Mouse (Mus musculus) stomach, postnatal 0 days (tissue): ENCODE results near the gene Hdac5. TPM values are rescaled to one million over a fixed set of nuclear protein-coding genes. Genes with fewer than 3 reads are reported as not detected.

Experiments used
- ATAC-seq: fragments of 200-750 bp; cut with Nextera tagmentation; 2 replicates; pipeline ENCODE4 v1.8.0; 2017; ENCODE audit not compliant: low FRiP score, low TSS enrichment
- DNase-seq: peaks from one replicate; pipeline ENCODE4 v3.0.0-alpha.2; 2016; ENCODE audit warnings: low spot score
- H3K27ac ChIP-seq: fragments of 300-500 bp; sonication (generic); replicated peaks from 2 replicates; pipeline ENCODE4 v1.5.1; 2014; ENCODE audit warnings: mild to moderate bottlenecking, control low read depth
- H3K27me3 ChIP-seq: fragments of 300-500 bp; sonication (generic); 2 replicates; pipeline ENCODE4 v1.6.1; 2014; ENCODE audit warnings: low read length; ENCODE audit not compliant: control insufficient read depth, insufficient read depth
- H3K36me3 ChIP-seq: fragments of 300-500 bp; sonication (generic); 2 replicates; pipeline ENCODE4 v1.6.1; 2014; ENCODE audit warnings: low read length, mixed read lengths; ENCODE audit not compliant: control insufficient read depth, insufficient read depth
- H3K4me1 ChIP-seq: fragments of 300-500 bp; sonication (generic); replicated peaks from 2 replicates; pipeline ENCODE4 v1.6.1; 2014; ENCODE audit warnings: antibody characterized with exemption; ENCODE audit not compliant: control insufficient read depth, insufficient read depth
- H3K4me2 ChIP-seq: fragments of 300-500 bp; sonication (generic); replicated peaks from 2 replicates; pipeline ENCODE4 v1.6.1; 2014; ENCODE audit warnings: low read depth, mild to moderate bottlenecking, control low read depth, moderate library complexity
- H3K4me3 ChIP-seq: fragments of 300-500 bp; sonication (generic); 2 replicates; pipeline ENCODE4 v1.5.1; 2014; ENCODE audit warnings: low read depth, low read length, control low read depth
- H3K9ac ChIP-seq: fragments of 300-500 bp; sonication (generic); 2 replicates; pipeline ENCODE4 v1.6.1; 2014; ENCODE audit warnings: mild to moderate bottlenecking, low read length, control low read depth, mixed read lengths
- H3K9me3 ChIP-seq: fragments of 300-500 bp; sonication (generic); 2 replicates; pipeline ENCODE4 v1.6.1; 2016; ENCODE audit warnings: low read length; ENCODE audit not compliant: control insufficient read depth
- CTCF ChIP-seq: IDR thresholded peaks from 2 replicates; pipeline ENCODE4 v1.5.1; 2016; ENCODE audit warnings: antibody characterized with exemption, low read depth, mild to moderate bottlenecking, moderate library complexity
- EP300 ChIP-seq: optimal IDR thresholded peaks from 2 replicates; pipeline ENCODE3; 2016; ENCODE audit warnings: antibody characterized with exemption
- WGBS: fragments of 180-500 bp; shearing (Covaris S2); extraction: QIAGEN DNeasy Blood & Tissue Kit; methylation state at CpG from one replicate; pipeline ENCODE4 v1.1.7; 2014; 5-methylcytosine and 5-hydroxymethylcytosine counted together
- polyA plus RNA-seq: library from polyadenylated mRNA; unstranded; fragments of >200 nt; fragmentation: Nextera tagmentation; extraction: Ambion mirVana; gene quantifications from 2 replicates; pipeline ENCODE4 v1.2.1, GENCODE M21; 2015

Hdac5 gene
- polyA plus RNA-seq, 1 experiment from 2014 or later, result 33.8 TPM

- H3K27ac ChIP-seq, result no peak overlapping the region
- no peaks in the 10 kb centered on the region for H3K27me3 ChIP-seq
- H3K4me1 ChIP-seq, result no peaks in the 10 kb centered on the region
- H3K4me3 ChIP-seq, result no peak overlapping the region
- ATAC-seq (peak; percentile 70; the same call in 1 of the 2 replicates), DNase-seq (peak; percentile 73)
- no peaks in the 10 kb centered on the region for H3K36me3 ChIP-seq
- no peak overlapping the region for H3K9ac ChIP-seq
- peak; percentile 83 for TF ChIP-seq CTCF
- TF ChIP-seq EP300, result no peak
- 9% methylated on average over 11 of the region's 11 CpGs for WGBS
- H3K4me2 ChIP-seq, result no peak overlapping the region
- H3K9me3 ChIP-seq, result no peaks in the 10 kb centered on the region
Observed at GRCm38 (mm10) chr11:102267480-102267879, 37.5 kb upstream of the Hdac5 start.

GRCm38 (mm10) chr11:102266631-102267355 lies 36.8 kb upstream of the Hdac5 start:
- H3K27me3 ChIP-seq, result no peaks in the 10 kb centered on the region
- no peak overlapping the region for H3K9ac ChIP-seq
- H3K4me1 ChIP-seq, result no peaks in the 10 kb centered on the region
- no peak overlapping the region for H3K4me3 ChIP-seq
- no peaks in the 10 kb centered on the region for H3K36me3 ChIP-seq
- TF ChIP-seq CTCF (no peak), EP300 (no peak)
- 83% methylated on average over 8 of the region's 8 CpGs for WGBS
- H3K27ac ChIP-seq, result no peak overlapping the region
- no peaks in the 10 kb centered on the region for H3K9me3 ChIP-seq
- no peak overlapping the region for H3K4me2 ChIP-seq
- ATAC-seq, result no peak
- DNase-seq, result no peak

GRCm38 (mm10) chr11:102265816-102266215 lies 35.9 kb upstream of the Hdac5 start:
- Histone ChIP-seq H3K9me3 (no peaks in the 10 kb centered on the region), H3K4me2 (no peak overlapping the region), H3K4me3 (no peak overlapping the region), H3K9ac (no peak overlapping the region), H3K27ac (no peak overlapping the region), H3K4me1 (no peaks in the 10 kb centered on the region), H3K27me3 (no peaks in the 10 kb centered on the region), H3K36me3 (no peaks in the 10 kb centered on the region)
- no peak for TF ChIP-seq CTCF
- no peak for TF ChIP-seq EP300
- ATAC-seq, result no peak
- 82% methylated on average over 14 of the region's 14 CpGs for WGBS
- DNase-seq, result no peak

DNA sequence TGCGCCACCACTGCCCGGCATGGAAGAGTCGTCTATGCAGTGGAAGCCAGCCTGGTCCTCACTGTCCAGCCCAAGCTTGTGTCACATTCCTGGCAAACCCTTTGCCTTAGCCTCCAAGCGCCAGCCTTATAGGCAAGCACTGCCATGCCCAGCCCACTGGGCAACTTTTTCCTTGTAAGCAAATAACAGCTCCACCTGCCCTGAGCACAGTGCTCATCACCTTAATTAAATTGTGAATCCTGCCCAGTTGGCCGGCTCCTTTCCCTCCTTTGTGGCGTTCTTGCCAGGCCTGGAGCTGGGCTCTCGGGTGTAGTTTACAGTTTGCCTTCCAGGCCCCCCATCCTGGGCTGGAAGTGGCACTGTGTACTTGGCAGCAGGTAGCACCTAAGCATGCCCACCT lies 33.2 kb upstream of the Hdac5 start:
- Histone ChIP-seq H3K36me3 (no peaks in the 10 kb centered on the region), H3K4me1 (no peaks in the 10 kb centered on the region), H3K4me2 (no peak overlapping the region), H3K27ac (no peak overlapping the region), H3K27me3 (no peaks in the 10 kb centered on the region), H3K9me3 (no peaks in the 10 kb centered on the region), H3K9ac (no peak overlapping the region), H3K4me3 (no peak overlapping the region)
- 90% methylated on average over 7 of the region's 7 CpGs for WGBS
- no peak for TF ChIP-seq CTCF
- no peak for TF ChIP-seq EP300
- no peak for DNase-seq
- ATAC-seq, result no peak

GRCm38 (mm10) chr11:102258521-102258920 lies 28.6 kb upstream of the Hdac5 start:
- WGBS, result 90% methylated on average over 3 of the region's 3 CpGs
- no peak overlapping the region for H3K9ac ChIP-seq
- no peaks in the 10 kb centered on the region for H3K4me1 ChIP-seq
- H3K27ac ChIP-seq, result no peak overlapping the region
- no peak overlapping the region for H3K4me2 ChIP-seq
- no peak for DNase-seq
- H3K27me3 ChIP-seq, result no peaks in the 10 kb centered on the region
- no peak for TF ChIP-seq EP300
- TF ChIP-seq CTCF, result peak; percentile 40; the same call in 1 of the 2 replicates
- no peaks in the 10 kb centered on the region for H3K9me3 ChIP-seq
- no peak overlapping the region for H3K4me3 ChIP-seq
- no peak for ATAC-seq
- no peaks in the 10 kb centered on the region for H3K36me3 ChIP-seq

DNA sequence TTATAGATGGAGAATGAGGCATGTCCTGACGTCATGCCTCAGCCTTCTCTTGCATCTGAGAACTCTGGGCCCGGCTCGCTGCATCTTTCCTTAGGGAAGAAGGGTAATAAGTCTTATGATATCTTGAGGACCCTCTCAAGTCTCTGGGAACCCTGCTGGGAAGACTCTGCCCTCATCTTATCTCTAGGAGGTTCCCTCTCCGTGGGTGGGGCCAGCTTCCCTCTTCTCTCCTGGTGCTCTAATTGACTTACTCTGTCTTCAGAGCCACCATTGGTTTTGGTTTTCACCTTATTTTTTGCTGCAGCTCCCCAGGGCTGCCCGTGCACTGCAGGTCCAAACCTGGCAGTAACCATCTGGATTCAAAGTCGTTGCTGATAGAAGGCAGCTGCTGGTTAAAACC lies 28.1 kb upstream of the Hdac5 start:
- H3K9ac ChIP-seq, result 0 out of 2 replicates have a peak overlapping the region, but pooled peaks have one; percentile 18
- 89% methylated on average over 6 of the region's 6 CpGs for WGBS

More for the DNA sequence above, 28.1 kb upstream of the Hdac5 start:
- no peak for ATAC-seq
- Histone ChIP-seq H3K27me3 (no peaks in the 10 kb centered on the region), H3K4me3 (no peak overlapping the region), H3K4me1 (no peaks in the 10 kb centered on the region), H3K9me3 (no peaks in the 10 kb centered on the region), H3K4me2 (no peak overlapping the region), H3K36me3 (no peaks in the 10 kb centered on the region), H3K27ac (no peak overlapping the region)
- no peak for DNase-seq
- TF ChIP-seq CTCF (no peak), EP300 (no peak)
